Mouse (Mus musculus): Measurements from ENCODE around the gene Stx6. TPM values are rescaled to one million over a fixed set of nuclear protein-coding genes. Genes with fewer than 3 reads are reported as not detected.

Stx6 gene
- polyA plus RNA-seq, 1 experiment from 2014 or later = 124 TPM

DNA sequence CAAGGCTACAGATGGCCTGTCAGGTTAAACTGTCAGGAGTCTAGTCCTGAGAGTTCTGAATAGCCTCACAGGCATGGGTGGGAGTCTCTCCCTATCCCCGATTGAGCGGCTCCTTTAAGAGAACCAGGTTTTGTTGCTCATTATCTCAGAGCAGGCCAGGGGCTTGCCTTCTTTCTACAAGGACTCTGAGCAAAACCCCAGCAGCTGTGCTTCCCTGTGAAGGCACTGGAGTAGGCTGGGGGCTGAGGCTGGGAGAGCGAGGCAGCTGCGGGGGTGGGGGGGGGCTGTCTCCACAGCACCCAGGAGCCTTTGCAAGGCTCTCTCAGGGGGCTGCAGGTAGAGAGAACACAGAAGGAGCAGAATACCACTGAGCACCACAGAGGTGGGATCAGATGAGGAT lies 80.7 kb downstream of the Stx6 start:
- H3K4me2 ChIP-seq (ENCODE audit: low read length) = no peak overlapping the region
- no peak overlapping the region; the same call in 1 of the 2 replicates for H3K9ac ChIP-seq (replicated peaks; ENCODE audit: low read length)
- ATAC-seq (ENCODE audit: low FRiP score, low TSS enrichment) = no peak
- H3K36me3 ChIP-seq (ENCODE audit: control insufficient read depth, insufficient read depth, low read length) = no peaks in the 10 kb centered on the region
- H3K4me1 ChIP-seq (ENCODE audit: control insufficient read depth, insufficient read depth, low read length) = peaks cover 40% of the 10 kb centered on the region
- DNase-seq = peak; percentile 27
- 59% methylated on average over 4 of the region's 4 CpGs for WGBS
- no peaks in the 10 kb centered on the region for H3K9me3 ChIP-seq (ENCODE audit: control insufficient read depth, low read length)
- H3K4me3 ChIP-seq (replicated peaks; ENCODE audit: low read depth, low read length) = no peak overlapping the region
- peaks cover 3% of the 10 kb centered on the region; the same call in 1 of the 2 replicates for H3K27me3 ChIP-seq (ENCODE audit: control insufficient read depth, insufficient read depth, low read length)
- H3K27ac ChIP-seq (replicated peaks; ENCODE audit: low read depth, low read length) = 0 out of 2 replicates have a peak overlapping the region, but pooled peaks have one; percentile 28

DNA sequence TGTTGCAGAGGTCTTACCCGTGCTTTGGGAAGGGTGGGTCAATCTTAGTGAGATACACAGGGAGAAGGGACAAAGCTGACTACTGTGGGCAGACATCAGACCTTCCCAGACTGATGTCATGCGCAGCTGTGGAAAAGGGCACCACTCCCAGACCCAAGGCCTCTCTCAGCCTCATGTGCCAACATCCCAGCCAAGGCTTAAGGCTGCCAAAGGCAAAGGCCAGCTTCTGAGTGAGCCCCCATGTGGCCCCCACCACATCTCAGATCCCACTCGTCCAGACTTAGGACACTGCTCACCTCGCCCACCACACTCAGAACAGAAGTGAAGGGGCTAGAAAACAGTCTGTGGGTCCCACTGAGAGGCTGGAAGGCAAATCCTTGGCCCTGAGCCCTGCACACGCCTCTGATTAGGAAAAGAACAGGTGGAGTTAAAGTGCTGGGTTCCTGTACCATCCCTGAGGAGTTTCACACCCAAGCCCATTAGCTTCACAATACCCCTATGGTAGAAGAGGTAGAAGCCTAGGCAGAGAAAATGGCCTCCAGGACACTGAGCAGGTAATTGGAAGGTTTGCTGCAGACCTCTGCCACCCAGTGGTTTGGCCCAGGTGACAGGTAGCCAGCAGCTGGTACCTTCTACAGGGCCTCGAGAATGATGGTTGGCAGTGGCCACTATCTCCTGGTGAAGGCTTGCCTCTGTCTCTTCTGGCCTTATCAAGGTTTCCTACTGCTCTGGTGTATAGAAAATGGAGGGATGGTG lies 81.6 kb downstream of the Stx6 start:
- DNase-seq = no peak
- peaks cover 35% of the 10 kb centered on the region for H3K4me1 ChIP-seq (ENCODE audit: control insufficient read depth, insufficient read depth, low read length)
- H3K27ac ChIP-seq (replicated peaks; ENCODE audit: low read depth, low read length) = no peak overlapping the region
- H3K4me2 ChIP-seq (ENCODE audit: low read length) = no peak overlapping the region
- H3K36me3 ChIP-seq (ENCODE audit: control insufficient read depth, insufficient read depth, low read length) = no peaks in the 10 kb centered on the region
- 87% methylated on average over 6 of the region's 6 CpGs for WGBS
- H3K9me3 ChIP-seq (ENCODE audit: control insufficient read depth, low read length) = no peaks in the 10 kb centered on the region
- ATAC-seq (ENCODE audit: low FRiP score, low TSS enrichment) = no peak
- no peak overlapping the region for H3K4me3 ChIP-seq (replicated peaks; ENCODE audit: low read depth, low read length)
- H3K27me3 ChIP-seq (ENCODE audit: control insufficient read depth, insufficient read depth, low read length) = peaks cover 13% of the 10 kb centered on the region; the same call in 1 of the 2 replicates
- H3K9ac ChIP-seq (replicated peaks; ENCODE audit: low read length) = no peak overlapping the region

DNA sequence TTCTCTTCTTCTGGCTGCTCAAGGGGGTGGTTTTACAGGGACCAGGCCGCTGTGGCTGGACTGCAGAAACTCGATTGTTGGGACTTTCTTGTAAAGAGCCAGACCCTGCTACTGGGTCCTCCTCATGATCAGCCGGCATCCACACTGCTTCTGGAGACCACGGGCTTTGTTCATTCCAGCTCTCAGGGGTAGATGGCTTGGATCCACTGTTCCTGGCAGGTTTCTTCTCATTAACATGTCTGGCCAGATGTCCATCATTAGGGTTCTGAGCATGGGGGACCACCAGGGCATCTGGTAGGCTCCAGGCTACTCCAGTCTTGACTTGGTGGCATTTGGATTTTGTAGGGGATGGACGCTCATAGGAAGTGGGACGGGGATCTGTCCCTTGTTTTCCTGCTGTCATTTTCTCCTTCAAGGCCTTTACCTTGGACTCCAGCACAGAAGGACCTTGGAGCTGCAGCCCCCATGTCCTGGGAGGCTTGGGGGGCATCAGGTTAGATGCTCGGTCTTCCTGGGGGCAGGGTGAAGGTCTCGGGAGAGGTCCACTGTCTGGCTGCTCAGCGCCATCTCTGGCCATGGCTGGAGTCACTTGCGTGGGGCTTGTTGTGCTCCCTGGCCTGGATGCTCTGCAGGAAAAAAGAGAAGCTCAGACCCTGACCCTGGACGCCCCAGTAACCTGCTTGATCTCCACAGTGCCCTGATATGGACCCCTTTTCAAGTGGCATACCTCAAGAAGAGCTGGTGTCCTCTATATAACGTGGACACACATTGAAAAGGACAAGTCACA lies 83.4 kb downstream of the Stx6 start:
- H3K4me1 ChIP-seq (ENCODE audit: control insufficient read depth, insufficient read depth, low read length) = peaks cover 19% of the 10 kb centered on the region
- no peaks in the 10 kb centered on the region for H3K36me3 ChIP-seq (ENCODE audit: control insufficient read depth, insufficient read depth, low read length)
- H3K27ac ChIP-seq (replicated peaks; ENCODE audit: low read depth, low read length) = no peak overlapping the region
- no peaks in the 10 kb centered on the region for H3K9me3 ChIP-seq (ENCODE audit: control insufficient read depth, low read length)
- ATAC-seq (ENCODE audit: low FRiP score, low TSS enrichment) (no peak), DNase-seq (no peak)
- H3K9ac ChIP-seq (replicated peaks; ENCODE audit: low read length) = no peak overlapping the region
- H3K27me3 ChIP-seq (ENCODE audit: control insufficient read depth, insufficient read depth, low read length) = peaks cover 17% of the 10 kb centered on the region; the same call in 1 of the 2 replicates
- no peak overlapping the region for H3K4me2 ChIP-seq (ENCODE audit: low read length)
- 74% methylated on average over 12 of the region's 12 CpGs for WGBS
- H3K4me3 ChIP-seq (replicated peaks; ENCODE audit: low read depth, low read length) = no peak overlapping the region

DNA sequence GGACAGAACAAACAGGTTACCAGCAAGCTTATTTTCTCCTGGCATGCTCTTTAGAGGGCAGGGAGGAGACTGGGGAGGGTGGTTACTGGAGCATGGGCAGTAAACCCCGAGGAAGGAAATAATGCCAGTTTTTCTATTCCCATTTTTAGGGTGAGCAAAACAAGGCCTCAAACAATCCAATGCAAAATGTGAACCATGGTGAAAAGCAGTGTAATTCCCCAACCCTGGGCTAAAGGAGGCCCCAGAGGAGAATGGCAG lies 83.9 kb downstream of the Stx6 start:
- H3K4me2 ChIP-seq (ENCODE audit: low read length) = no peak overlapping the region
- H3K9me3 ChIP-seq (ENCODE audit: control insufficient read depth, low read length) = no peaks in the 10 kb centered on the region
- DNase-seq = no peak
- no peak overlapping the region for H3K4me3 ChIP-seq (replicated peaks; ENCODE audit: low read depth, low read length)
- no peaks in the 10 kb centered on the region for H3K36me3 ChIP-seq (ENCODE audit: control insufficient read depth, insufficient read depth, low read length)
- WGBS = 61% methylated on average over 1 of the region's 1 CpGs
- ATAC-seq (ENCODE audit: low FRiP score, low TSS enrichment) = no peak
- peaks cover 17% of the 10 kb centered on the region; the same call in 1 of the 2 replicates for H3K27me3 ChIP-seq (ENCODE audit: control insufficient read depth, insufficient read depth, low read length)
- H3K9ac ChIP-seq (replicated peaks; ENCODE audit: low read length) = no peak overlapping the region
- H3K27ac ChIP-seq (replicated peaks; ENCODE audit: low read depth, low read length) = no peak overlapping the region
- H3K4me1 ChIP-seq (ENCODE audit: control insufficient read depth, insufficient read depth, low read length) = peaks cover 13% of the 10 kb centered on the region

DNA sequence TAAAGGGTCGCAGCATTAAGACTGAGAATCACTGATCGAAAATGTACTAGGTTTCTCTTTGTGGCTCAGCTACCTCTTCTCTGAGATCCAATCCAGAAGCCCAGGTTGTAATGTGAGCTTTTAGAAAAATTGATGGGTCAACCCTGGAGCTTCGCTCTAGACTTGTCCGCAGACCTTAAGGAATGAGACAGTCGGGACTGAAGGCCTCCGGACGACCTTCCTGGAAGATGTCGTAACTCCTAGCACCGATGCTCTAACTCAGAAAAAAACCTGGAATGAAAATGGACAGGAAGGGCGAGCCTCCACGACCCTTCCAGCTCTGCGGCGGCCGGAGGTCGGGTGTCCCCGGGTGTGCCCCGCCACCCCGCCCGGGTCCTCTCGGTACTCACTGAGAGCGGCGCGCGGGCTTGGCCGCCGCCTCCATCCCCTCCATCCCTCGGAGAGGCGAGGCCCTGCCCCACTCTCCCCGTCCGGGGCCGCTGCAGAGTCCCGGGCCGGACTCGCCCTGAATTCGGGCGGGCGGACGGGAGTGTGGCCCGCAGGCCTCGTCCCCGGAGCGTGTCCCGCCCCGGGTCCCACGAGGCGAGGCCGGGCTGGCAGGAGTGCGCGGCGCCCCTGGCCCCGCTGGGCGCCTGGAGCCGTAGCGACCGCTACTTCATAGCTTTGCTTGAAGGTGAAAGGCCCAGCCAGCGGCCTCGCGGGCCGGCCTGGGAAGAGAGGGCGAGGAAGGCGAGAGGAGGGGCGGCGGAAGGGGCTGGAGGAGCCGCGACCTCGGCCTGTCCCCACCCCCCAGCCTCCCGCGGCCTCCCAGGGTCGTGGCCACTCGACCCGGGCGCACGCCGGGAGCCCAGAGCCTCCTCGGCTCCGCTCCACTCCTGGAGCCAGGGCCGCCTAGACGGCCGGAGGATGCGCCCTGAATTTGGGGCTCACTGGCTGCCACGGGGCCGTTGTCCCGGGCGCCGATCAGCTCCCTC lies 85.6 kb downstream of the Stx6 start, which contains the start of gene BC034090:
Gene BC034090 (minus strand): TSS at position 648 of the 974 bp plus-strand sequence.
- 2% methylated on average over 76 of the region's 85 CpGs for WGBS
- peak; percentile 73 for ATAC-seq (ENCODE audit: low FRiP score, low TSS enrichment)
- peak within 1 kb of the TSS; percentile 8; the same call in 1 of the 2 replicates for H3K27ac ChIP-seq (replicated peaks; ENCODE audit: low read depth, low read length)

DNA sequence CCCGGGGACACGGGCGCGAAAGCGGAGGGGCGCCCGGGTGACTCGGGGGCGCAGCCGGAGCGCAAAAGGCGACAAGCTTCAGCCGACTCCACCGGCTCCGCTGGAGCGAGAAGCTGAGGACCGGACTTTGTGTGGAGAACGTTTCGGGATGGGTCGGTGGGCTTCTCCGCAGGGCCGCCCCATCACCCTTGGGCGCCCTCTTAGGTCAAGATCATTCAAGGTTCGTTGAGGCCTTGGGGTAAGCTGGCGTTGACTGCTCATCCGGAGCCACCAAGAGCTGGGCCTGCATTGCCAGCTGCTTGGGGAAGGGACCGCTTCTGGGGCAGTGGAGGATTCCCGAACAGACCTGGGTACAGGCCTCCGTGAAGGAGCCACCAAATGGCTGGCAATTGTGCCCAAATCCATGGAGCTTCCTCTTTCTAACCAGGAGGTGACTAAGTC lies 86.3 kb downstream of the Stx6 start:
- ATAC-seq (ENCODE audit: low FRiP score, low TSS enrichment) = no peak
- WGBS = 5% methylated on average over 29 of the region's 29 CpGs
- Histone ChIP-seq H3K27me3 (ENCODE audit: control insufficient read depth, insufficient read depth, low read length) (peaks cover 17% of the 10 kb centered on the region; the same call in 1 of the 2 replicates), H3K36me3 (ENCODE audit: control insufficient read depth, insufficient read depth, low read length) (no peaks in the 10 kb centered on the region), H3K4me2 (ENCODE audit: low read length) (peak overlapping the region; percentile 83), H3K27ac (replicated peaks; ENCODE audit: low read depth, low read length) (0 out of 2 replicates have a peak overlapping the region, but pooled peaks have one; percentile 8), H3K4me3 (replicated peaks; ENCODE audit: low read depth, low read length) (peak overlapping the region; percentile 44), H3K9me3 (ENCODE audit: control insufficient read depth, low read length) (no peaks in the 10 kb centered on the region), H3K4me1 (ENCODE audit: control insufficient read depth, insufficient read depth, low read length) (peaks cover 6% of the 10 kb centered on the region), H3K9ac (replicated peaks; ENCODE audit: low read length) (peak overlapping the region; percentile 64)
- no peak for DNase-seq

More for the DNA sequence above, 85.6 kb downstream of the Stx6 start, which contains the start of gene BC034090:
- peak; percentile 66 for DNase-seq
- H3K9ac ChIP-seq (replicated peaks; ENCODE audit: low read length) = peak within 1 kb of the TSS; percentile 64
- H3K27me3 ChIP-seq (ENCODE audit: control insufficient read depth, insufficient read depth, low read length) = peaks cover 17% of the 10 kb centered on the region; the same call in 1 of the 2 replicates
- H3K36me3 ChIP-seq (ENCODE audit: control insufficient read depth, insufficient read depth, low read length) = no peaks in the 10 kb centered on the region
- peaks cover 12% of the 10 kb centered on the region for H3K4me1 ChIP-seq (ENCODE audit: control insufficient read depth, insufficient read depth, low read length)
- peak within 1 kb of the TSS; percentile 83 for H3K4me2 ChIP-seq (ENCODE audit: low read length)
- no peaks in the 10 kb centered on the region for H3K9me3 ChIP-seq (ENCODE audit: control insufficient read depth, low read length)
- H3K4me3 ChIP-seq (replicated peaks; ENCODE audit: low read depth, low read length) = peak within 1 kb of the TSS; percentile 44

DNA sequence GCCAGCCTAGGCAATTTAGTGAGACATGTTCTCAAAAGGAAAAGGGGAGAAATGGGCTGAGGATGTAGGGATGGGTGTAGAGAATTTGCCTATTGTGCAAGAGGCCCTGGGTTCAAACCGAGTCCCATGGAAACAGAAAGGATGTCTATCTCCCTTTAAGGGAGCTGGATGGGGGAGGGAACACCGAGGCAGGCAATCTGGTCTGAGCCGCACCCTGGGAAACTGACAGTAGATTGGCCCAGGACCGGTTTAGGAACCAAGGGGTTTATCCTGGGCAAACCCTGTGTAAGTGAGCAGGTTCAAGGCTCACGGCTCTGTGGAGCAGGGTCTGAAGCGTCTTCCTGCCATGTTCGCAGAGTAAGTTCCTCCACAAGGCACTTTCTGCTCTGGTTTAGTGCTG lies 87.0 kb downstream of the Stx6 start:
- no peaks in the 10 kb centered on the region for H3K9me3 ChIP-seq (ENCODE audit: control insufficient read depth, low read length)
- ATAC-seq (ENCODE audit: low FRiP score, low TSS enrichment) (no peak), DNase-seq (no peak)
- H3K9ac ChIP-seq (replicated peaks; ENCODE audit: low read length) = no peak overlapping the region
- 65% methylated on average over 7 of the region's 7 CpGs for WGBS
- no peak overlapping the region for H3K4me2 ChIP-seq (ENCODE audit: low read length)
- no peaks in the 10 kb centered on the region for H3K36me3 ChIP-seq (ENCODE audit: control insufficient read depth, insufficient read depth, low read length)
- peaks cover 6% of the 10 kb centered on the region; the same call in 1 of the 2 replicates for H3K4me1 ChIP-seq (ENCODE audit: control insufficient read depth, insufficient read depth, low read length)
- H3K27ac ChIP-seq (replicated peaks; ENCODE audit: low read depth, low read length) = no peak overlapping the region
- peaks cover 17% of the 10 kb centered on the region; the same call in 1 of the 2 replicates for H3K27me3 ChIP-seq (ENCODE audit: control insufficient read depth, insufficient read depth, low read length)
- no peak overlapping the region for H3K4me3 ChIP-seq (replicated peaks; ENCODE audit: low read depth, low read length)

DNA sequence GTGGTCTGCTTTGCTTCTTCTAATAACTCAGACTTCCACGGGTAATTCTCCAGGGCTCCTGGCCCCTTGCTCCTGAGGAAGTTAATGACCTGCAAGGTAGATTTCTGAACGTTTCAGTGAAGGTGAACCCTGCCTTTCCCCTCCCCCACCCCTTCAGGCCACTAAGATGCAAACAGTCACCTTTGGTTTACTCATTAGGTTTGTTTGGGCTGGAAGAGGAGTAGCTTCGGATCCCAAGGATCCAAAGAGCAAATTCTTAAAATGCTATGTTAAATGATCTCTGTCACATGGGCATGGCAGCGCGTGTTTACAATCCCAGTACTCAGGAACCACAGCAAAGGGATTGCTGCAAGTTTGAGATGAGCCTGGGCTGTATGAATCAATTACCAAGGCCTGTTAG lies 88.9 kb downstream of the Stx6 start:
- H3K4me1 ChIP-seq (ENCODE audit: control insufficient read depth, insufficient read depth, low read length) = peaks cover 6% of the 10 kb centered on the region; the same call in 1 of the 2 replicates
- 52% methylated on average over 5 of the region's 5 CpGs for WGBS
- no peaks in the 10 kb centered on the region for H3K9me3 ChIP-seq (ENCODE audit: control insufficient read depth, low read length)
- H3K27me3 ChIP-seq (ENCODE audit: control insufficient read depth, insufficient read depth, low read length) = peaks cover 17% of the 10 kb centered on the region; the same call in 1 of the 2 replicates
- H3K27ac ChIP-seq (replicated peaks; ENCODE audit: low read depth, low read length) = no peak overlapping the region
- no peak overlapping the region for H3K9ac ChIP-seq (replicated peaks; ENCODE audit: low read length)
- no peak for ATAC-seq (ENCODE audit: low FRiP score, low TSS enrichment)
- no peak for DNase-seq
- H3K36me3 ChIP-seq (ENCODE audit: control insufficient read depth, insufficient read depth, low read length) = no peaks in the 10 kb centered on the region
- no peak overlapping the region for H3K4me3 ChIP-seq (replicated peaks; ENCODE audit: low read depth, low read length)
- H3K4me2 ChIP-seq (ENCODE audit: low read length) = no peak overlapping the region

Data from midbrain, embryonic 14.5 days (tissue).